Mouse (Mus musculus): ENCODE results near the gene Foxa3.

- TF ChIP-seq CHD2 (IDR thresholded peaks at IDR 0.05; ENCODE audit: low read depth, low read length) (no peak), ZC3H11A (IDR thresholded peaks at IDR 0.05; ENCODE audit: borderline replicate concordance, low read depth, low read length) (no peak), HCFC1 (IDR thresholded peaks at IDR 0.05; ENCODE audit: borderline replicate concordance, insufficient read depth, low read length) (no peak)
Measured at GRCm38 (mm10) chr7:18963294-18963843, 60.0 kb downstream of the Foxa3 start.
